Mouse (Mus musculus) left cerebral cortex, postnatal 36 days (tissue): ENCODE results near the gene Iqsec1. TPM values are rescaled to one million over a fixed set of nuclear protein-coding genes. Genes with fewer than 3 reads are reported as not detected.

Source experiments
- DNase-seq, 2 experiments: peaks; one replicate each; pipeline ENCODE4 v3.0.0; 2021 to 2022; ENCODE audit warnings: low spot score in 2 of 2, mixed read lengths in 1 of 2
- intact Hi-C: fragments of 180-260 bp; cut with DNase I; formaldehyde crosslinking; loops from one replicate; pipeline ENCODE4 v1.15.1; 2025
- total RNA-seq, 2 experiments: library from RNA; stranded (reverse); gene quantifications; 2 replicates each; pipeline ENCODE4 v1.2.3; 2021

Gene Iqsec1
- total RNA-seq, 2 experiments from 2014 or later = 352 to 390 TPM

DNA sequence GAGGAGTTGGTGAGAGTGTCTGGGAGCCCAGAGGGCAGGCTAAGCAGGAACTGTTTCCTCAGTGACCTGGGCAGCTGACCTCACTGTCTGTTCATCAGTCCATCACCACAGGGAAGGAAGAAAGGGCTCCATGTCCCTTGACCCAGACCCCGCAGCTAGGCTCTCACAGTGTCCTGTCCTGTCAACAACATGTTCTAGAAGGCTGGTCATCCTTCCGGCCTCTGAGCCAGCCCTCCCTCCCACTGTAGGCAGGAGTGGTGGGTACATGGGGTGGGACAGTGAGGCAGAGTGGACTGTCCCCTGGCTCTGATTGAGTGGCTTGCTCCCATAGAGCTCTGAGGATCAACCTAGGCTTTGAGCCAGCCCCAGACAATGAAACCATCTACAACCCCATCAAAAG, 284.7 kb downstream of the Iqsec1 start:
- no peak for DNase-seq
- intact Hi-C loops = no loop called here

DNA sequence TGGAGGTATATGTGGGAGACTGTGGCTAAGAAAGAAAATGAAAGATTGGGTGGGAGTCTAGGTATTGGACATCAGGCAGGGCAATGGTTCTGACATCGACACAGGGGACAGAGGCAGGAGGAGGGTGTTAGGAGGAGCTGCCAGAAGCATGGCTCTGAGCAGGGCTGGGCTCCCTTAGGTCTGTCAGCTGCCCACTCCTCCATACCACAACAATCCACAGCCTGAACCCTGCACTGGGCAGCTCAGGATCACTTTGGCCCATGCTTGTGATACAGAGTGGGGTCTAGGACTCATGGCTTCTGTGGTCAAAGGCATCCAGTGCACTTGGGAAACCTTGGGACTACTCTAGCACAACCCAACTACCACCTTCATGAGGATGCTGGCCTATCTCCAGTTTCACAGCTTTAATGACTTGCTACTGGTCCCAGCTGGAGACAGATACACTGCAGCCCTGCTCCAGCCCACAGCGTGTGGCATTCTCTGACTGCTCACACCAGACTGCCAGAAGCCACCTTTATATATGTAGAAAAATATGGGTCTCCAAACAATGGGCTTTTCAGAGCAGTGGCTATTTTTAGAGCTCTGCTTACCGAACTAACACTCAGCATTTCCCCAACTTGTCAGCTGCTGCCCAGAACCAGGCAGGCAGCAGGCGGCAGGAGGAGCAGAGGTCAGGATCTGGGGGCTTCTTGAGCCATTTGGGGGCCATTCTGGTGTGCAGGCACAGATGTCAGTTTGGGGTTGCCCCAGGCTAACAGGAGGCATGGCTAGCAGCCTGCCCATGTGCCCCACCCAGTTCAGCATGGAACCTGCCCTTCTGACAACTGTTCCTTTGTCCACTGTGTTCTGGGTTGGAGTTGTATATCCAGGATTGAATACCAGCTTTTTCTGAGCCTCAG, 285.4 kb downstream of the Iqsec1 start:
- DNase-seq = no peak
- intact Hi-C loops = no loop called here

DNA sequence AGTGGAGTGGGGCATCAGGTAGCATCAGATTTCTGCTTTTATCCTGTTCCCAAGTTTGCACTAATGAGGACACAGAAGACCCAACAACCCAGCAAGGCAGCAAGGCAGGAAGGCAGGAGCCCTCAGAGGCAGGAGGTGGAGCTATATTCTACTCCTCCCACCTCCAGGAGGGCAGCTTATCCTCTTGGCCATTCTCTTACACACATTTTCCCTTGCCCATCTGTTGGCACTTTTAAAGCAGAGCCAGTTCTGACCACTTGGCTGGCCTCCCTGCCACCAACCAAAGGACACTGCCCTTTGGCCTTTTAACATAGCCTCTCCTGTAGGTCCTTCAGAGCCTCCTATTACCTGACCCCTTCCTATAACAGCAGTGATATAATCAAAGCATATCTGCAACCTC, 286.3 kb downstream of the Iqsec1 start:
- no peak for DNase-seq
- intact Hi-C loops = no loop called here

DNA sequence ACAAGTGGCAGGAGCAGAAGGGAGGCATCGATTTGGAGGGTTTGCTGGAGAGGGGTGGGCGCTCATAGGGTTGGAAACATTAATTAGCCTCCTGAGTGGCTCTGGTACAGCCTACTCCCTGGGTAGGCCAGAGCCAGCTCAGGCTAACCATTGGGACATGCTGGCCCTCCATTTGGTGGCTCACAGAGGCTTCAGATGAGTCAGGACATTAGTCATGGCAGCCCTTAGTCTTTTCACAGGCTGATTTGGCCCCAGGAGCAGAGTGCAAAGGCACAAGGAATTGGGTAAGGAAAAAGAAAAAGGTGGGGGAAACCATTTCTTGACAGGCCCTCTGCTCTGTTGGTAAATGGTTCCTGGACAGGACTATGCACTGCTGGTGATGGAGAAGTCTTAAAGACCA, 287.1 kb downstream of the Iqsec1 start:
- intact Hi-C loops = no loop called here
- DNase-seq = no peak

- intact Hi-C loops = no loop called here
- no peak for DNase-seq
Observed at GRCm38 (mm10) chr6:90700737-90701136, 287.7 kb downstream of the Iqsec1 start.

DNA sequence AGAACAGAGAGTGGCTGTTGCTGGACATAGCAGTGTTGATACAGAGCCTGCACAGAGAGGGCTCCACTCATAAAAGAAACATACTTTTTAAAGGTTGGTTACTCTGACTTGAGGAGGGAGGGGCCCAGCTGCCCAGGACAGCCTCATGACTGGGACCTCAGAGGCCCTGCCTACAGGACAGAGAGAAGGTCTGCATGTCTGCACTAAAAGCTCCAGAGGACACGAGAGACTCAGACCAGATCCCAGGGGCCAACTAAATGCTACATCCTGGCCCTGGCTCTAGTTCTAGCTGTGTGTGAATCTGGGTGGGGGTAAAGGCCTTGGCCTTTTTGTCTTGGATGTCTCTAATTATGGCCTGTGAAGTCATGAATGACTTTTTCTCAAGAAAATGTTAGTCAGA, 288.4 kb downstream of the Iqsec1 start:
- no peak for DNase-seq
- intact Hi-C loops = no loop called here

DNA sequence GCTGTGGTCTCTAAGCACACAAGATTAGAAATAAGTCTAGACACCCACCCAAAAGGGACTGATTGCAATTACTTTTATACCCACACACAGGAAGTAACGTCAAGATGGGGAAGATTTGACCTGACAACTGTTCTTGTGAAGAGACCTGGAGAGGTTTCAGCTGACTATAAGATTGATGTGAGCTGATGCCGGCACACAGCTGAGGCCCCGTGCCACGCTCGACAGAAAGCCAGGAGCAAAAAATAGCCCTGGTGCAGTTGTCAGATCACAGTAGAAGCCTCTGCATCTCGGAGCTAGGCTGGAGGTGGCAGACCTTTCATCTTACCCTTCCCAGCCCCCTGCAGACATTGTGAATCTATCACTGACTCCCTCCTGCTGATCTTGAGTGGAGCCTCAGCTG, 289.6 kb downstream of the Iqsec1 start:
- intact Hi-C loops = no loop called here
- no peak for DNase-seq

DNA sequence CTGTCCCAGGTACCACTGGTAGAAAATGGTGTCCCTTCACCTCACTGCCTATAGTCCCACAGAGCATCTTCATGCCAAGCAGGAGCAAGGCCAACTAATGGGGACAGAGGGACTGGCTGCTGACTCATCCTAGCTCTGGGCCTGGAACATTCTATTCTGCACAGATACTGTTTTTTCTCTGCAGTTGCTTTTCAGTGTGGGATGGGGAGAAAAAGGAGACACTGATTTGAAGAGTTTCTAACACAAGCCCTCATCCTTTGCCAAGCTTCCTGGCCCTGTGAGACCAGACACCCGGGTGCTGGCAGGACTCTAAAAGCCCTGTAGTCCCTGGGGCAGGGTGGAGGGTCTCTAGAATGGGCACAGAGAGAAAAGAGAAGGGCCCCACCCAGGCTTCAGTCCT, 292.7 kb downstream of the Iqsec1 start:
- peak; percentile 46 to 54 for DNase-seq
- intact Hi-C loops = no loop called here

GRCm38 (mm10) chr6:90692404-90692803, 296.1 kb downstream of the Iqsec1 start:
- DNase-seq = no peak
- intact Hi-C loops = no loop called here

DNA sequence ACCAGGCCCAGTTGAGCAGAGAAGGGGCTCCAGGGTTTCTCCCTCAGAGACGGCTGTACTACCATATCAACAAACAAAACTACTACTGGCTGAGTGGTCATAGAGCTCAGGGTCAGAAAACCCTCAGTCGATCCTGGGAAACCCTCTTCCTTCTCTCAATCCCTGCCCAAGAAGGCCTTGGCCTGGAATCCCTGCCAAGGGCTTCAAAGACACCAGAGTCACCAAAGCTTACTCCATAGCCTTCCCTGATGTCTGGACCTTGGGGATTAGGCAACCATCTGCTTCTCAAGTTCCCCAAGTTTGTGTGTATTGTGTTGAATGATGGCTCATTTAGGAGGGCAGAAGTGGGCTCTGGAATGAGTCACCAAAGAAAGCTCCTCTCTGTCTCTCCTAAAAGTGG, 296.6 kb downstream of the Iqsec1 start:
- intact Hi-C loops = no loop called here
- no peak for DNase-seq

DNA sequence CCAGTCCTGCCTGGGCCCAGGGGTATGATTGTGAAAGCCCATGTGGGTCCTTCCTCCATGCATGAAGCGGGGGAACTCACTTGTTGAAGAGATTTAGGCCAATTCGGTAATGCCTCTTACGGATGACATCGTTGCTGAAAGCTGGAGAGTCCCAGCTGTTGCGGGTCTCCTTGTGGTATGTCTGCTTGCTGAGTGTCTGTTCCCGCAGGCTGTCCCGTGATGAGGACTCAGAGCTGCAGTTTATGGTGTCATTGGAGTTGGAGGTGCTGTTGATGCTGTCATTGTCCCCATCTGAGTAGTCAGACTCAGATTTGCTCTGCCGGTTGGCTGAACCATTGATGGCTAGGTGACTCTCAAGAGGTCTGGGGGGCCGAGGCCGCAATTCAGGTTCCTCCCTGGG, 299.0 kb downstream of the Iqsec1 start:
- DNase-seq = no peak
- intact Hi-C loops = no loop called here

GRCm38 (mm10) chr6:90688742-90689141, 299.7 kb downstream of the Iqsec1 start:
- no peak for DNase-seq
- intact Hi-C loops = no loop called here

GRCm38 (mm10) chr6:90688003-90688402, 300.5 kb downstream of the Iqsec1 start:
- no peak for DNase-seq
- intact Hi-C loops = no loop called here

DNA sequence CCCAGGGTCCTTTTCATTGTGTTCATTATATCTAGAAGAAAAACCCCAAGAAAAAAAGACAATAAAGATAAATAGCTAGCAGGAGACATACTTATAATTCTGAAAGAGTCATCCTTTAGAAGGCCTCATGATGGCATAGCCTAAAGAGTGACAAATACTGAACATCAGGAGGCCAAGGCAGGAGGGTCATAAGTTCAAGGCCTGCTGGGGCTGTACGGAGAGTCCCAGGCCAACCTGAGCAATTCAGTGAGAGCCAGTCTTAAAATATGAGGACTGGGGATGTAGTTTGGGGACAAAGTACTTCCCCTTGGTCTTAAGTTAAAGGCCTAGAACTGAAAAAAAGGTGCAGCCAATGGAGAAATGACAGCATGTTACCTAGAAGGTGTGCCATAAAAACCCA, 301.7 kb downstream of the Iqsec1 start:
- intact Hi-C loops = no loop called here
- no peak for DNase-seq

DNA sequence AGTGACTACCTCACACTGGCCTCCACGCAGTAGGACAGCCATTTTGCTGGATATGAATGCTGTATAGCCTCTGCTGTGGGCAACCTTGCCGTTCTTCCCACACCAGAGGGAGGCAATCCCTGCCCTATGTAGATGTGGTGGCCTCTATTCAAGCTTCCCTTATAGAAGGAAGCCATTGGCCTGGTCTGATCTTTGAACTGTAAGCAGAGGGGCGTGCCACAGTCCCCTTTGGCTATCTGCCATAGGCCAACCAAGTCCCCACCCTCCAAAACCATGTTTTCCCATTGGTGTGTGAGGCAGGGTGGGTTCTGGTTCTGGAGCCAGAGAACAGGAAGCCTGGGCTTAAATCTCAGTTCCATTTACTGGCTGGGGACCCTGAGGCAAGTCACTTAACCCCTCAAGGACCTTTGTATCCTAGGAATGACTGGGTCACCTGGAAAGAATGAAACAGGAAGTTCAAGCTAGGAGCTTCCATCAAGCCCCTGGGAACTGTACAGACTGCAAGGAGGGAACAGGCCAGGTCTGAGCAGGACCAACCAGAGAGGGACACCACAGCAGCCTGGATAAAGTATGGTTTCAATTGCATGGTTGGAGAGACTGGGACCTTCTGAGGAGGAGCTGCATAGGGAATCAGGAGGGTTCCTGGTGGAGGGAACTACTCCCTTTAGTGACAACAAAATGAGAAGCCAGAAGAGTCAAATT, 304.5 kb downstream of the Iqsec1 start:
- no peak for DNase-seq
- intact Hi-C loops = no loop called here

DNA sequence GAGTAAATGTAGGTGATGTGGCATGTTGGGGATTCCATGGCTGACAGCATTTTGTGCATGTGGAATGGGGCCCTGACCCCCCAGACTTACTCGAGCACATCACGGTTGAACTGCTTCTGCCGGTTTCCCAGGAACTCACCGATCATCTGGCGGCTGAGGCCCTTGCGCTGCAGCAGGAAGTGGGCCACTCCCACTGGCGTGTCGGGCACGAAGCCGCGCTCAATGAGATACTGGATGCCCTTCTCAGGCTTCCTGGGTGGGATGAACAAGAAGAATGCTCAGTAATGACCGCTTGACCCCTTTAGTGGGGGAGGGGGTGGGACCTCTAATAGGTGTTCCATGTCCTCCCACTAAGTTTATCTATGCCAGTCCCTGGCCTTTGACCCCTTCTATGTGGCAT, 308.1 kb downstream of the Iqsec1 start:
- intact Hi-C loops = no loop called here
- no peak for DNase-seq

- intact Hi-C loops = no loop called here
- DNase-seq = no peak
Observed at GRCm38 (mm10) chr6:90678759-90679158, 309.7 kb downstream of the Iqsec1 start.

DNA sequence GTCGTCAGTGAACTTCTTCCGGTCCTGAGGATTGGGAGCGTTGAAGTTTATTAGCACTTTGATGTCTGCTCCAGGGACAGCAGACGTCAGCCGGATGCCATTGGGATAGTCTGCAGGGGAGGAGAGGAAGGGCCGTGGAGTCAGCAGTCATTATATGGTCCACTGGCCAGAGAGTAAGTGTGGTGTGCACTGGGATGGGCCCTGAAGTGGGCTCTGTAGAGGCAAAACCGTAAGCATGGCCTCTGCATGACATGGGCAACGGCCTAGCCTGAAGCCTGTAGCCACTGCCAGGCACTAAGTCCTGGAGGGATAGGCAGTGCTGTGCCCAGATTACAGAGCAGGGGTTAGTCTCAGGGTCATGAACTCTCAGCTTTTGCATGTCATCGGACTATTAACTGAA, 319.8 kb downstream of the Iqsec1 start:
- no peak for DNase-seq
- intact Hi-C loops = no loop called here

- intact Hi-C loops = no loop called here
- no peak for DNase-seq
Observed at GRCm38 (mm10) chr6:90663736-90664135, 324.7 kb downstream of the Iqsec1 start.

- DNase-seq = no peak
- intact Hi-C loops = no loop called here
Observed at GRCm38 (mm10) chr6:90662148-90662547, 326.3 kb downstream of the Iqsec1 start.

- intact Hi-C loops = no loop called here
- DNase-seq = no peak
Observed at GRCm38 (mm10) chr6:90661029-90661399, 327.5 kb downstream of the Iqsec1 start.
